Mouse (Mus musculus) CH12.LX (cell line): Measurements from ENCODE around the gene Prr18.

Experiments used
- CTCF ChIP-seq, 2 experiments: IDR thresholded peaks in 1 of 2; conservative IDR thresholded peaks in 1 of 2; 2 replicates each; pipeline ENCODE4 v1.5.1; 2011 to 2012; ENCODE audit warnings: low read depth in 2 of 2, low read length in 2 of 2, improper control_type of control experiment in 1 of 2, inconsistent platforms in 1 of 2, mild to moderate bottlenecking in 1 of 2, moderate library complexity in 1 of 2
- GABPA ChIP-seq: IDR thresholded peaks from 2 replicates; pipeline ENCODE4 v1.6.1; 2012; ENCODE audit warnings: low read depth, low read length, improper control_type of control experiment, inconsistent platforms; ENCODE audit not compliant: insufficient replicate concordance
- MAFK ChIP-seq: IDR thresholded peaks from 2 replicates; pipeline ENCODE4 v1.6.1; 2011; ENCODE audit warnings: low read length, improper control_type of control experiment; ENCODE audit not compliant: insufficient replicate concordance
- PAX5 ChIP-seq: IDR thresholded peaks from 2 replicates; pipeline ENCODE4 v1.6.1; 2012; ENCODE audit warnings: low read length, inconsistent platforms, mixed read lengths
- POLR2A ChIP-seq: IDR thresholded peaks from 2 replicates; pipeline ENCODE4 v1.6.1; 2011; ENCODE audit warnings: low read depth, mild to moderate bottlenecking, improper control_type of control experiment, low read length
- RAD21 ChIP-seq: IDR thresholded peaks from 2 replicates; pipeline ENCODE4 v1.6.1; 2011; ENCODE audit warnings: low read depth, mild to moderate bottlenecking, low read length, improper control_type of control experiment, moderate library complexity

- no peak for TF ChIP-seq CTCF (conservative IDR thresholded peaks at IDR 0.05 in 1 of 2, IDR thresholded peaks at IDR 0.05 in 1 of 2; ENCODE audit: low read depth in 2 of 2, low read length in 2 of 2)
- TF ChIP-seq GABPA = no peak
- TF ChIP-seq RAD21 = no peak
- no peak for TF ChIP-seq MAFK
- no peak for TF ChIP-seq PAX5
- no peak for TF ChIP-seq POLR2A
These were observed 6.7 kb upstream of the Prr18 start for GRCm38 (mm10) chr17:8330602-8331001.
